Mouse (Mus musculus) adrenal gland, adult 10 weeks (tissue): ENCODE measurements around the gene Ccdc110. TPM values are rescaled to one million over a fixed set of nuclear protein-coding genes. Genes with fewer than 3 reads are reported as not detected.

Experiments
- polyA plus RNA-seq: library from polyadenylated mRNA; stranded (reverse); fragments of 350-450 nt; fragmentation: Illumina TruSeq; extraction: RNeasy Lipid Tissue Mini Kit (QIAGEN cat#74804); gene quantifications from one replicate; pipeline ENCODE4 v1.2.3, GENCODE M21; 2014; ENCODE audit warnings: low read depth, low replicate concordance

Ccdc110 gene
- polyA plus RNA-seq = not detected

DNA sequence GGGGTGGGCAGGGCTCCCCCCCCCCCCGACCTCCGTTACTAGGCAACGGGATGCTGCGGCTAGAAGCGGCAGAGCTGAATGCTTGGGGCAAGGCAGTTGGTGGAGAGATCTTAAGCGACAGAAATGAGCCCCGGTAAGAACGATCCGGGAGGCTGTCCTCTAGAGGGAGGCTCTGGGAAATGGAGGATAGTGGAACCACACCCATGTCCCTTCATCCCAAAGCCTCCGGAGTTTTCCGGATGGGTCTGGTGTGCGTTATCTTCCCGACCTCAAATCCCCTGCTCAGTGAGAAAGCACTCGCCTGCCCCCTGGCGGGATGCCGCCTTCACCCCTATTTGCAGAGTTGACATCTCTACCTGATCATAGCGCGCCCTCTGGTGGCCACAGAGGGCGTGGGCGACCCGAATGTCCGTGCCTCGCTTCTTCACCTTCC lies at the start of gene Ccdc110:
Gene Ccdc110 (plus strand): TSS at position 38 of the 433 bp plus-strand sequence.

DNA sequence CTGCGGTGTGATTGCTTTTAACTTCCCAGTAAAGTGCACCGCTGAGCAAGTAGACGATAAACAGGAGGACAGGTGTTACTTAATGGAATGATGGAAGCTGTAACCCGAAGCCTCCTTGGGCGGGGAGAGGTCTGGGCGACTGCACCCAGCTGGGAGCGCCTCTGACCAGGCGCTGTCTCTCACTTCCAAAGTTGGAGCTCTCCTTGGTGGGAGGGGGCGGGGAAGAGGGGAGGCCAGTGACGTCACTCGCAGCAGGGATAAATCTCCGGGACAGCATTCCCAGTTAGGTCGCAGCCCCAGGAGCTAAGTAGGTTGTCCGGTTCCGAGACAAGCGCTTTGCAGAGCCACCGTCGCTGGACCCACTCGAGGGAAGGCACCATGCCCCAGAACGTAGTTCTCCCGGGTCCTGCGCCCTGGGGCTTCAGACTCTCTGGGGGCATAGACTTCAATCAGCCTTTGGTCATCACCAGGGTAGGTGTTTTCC lies 49.2 kb upstream of the Ccdc110 start, which contains the start of gene Pdlim3:
Gene Pdlim3 (plus strand): TSS at position 260 of the 484 bp plus-strand sequence.

DNA sequence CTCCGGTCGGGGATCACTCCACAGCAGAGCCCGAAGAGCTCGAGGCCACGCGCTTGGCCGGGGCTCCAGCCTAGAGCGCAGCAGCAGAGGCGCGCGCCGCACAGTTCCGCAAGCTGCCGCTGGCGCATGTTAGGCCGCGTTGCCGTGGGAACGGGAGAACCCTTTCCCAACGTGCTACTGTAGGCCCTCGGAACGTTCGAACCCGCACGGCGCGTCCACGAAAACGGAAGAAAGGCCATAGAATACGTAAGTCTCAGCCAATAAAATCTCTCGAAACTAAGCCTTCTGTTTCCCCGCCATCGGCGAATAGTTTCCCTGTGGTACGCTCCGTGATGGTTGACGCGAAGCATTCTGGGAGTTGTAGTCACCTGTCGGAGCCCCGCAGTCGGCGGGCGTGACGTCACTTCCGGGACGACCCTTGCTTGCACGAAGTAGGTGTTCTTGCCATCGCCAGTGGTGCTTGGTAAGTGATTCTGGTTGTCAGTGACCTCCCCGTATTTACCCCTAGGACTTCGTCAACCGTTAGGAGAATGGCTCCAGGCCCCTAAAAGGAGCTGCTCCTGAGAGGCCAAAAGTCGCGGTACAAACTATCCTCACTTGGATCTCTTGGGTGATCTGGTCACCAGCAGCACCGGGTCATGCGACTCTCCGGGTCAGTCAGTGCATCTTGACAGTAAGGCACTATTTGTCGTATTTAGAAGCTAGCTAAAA lies 40.9 kb downstream of the Ccdc110 start, which contains the start of the genes 1700029J07Rik and Ufsp2:
Gene 1700029J07Rik (minus strand): TSS at position 127 of the 711 bp plus-strand sequence.
Gene Ufsp2 (plus strand): TSS at position 403 of the 711 bp plus-strand sequence.

Other genes with a start within 250 kb of the Ccdc110 start
- 3.6 TPM for gene Pdlim3, start 49.2 kb upstream of the Ccdc110 start, polyA plus RNA-seq
- 7.4 TPM for gene 1700029J07Rik, start 40.6 kb downstream of the Ccdc110 start, polyA plus RNA-seq
- 150 TPM for gene Ufsp2, start 40.9 kb downstream of the Ccdc110 start, polyA plus RNA-seq
- 0.99 TPM for gene Lrp2bp, start 64.7 kb downstream of the Ccdc110 start, polyA plus RNA-seq
- 0.82 TPM for gene Ankrd37, start 71.1 kb downstream of the Ccdc110 start, polyA plus RNA-seq
- 68.2 TPM for gene Cfap97, start 217.2 kb downstream of the Ccdc110 start, polyA plus RNA-seq
- 22.5 TPM for gene Snx25, start 217.5 kb downstream of the Ccdc110 start, polyA plus RNA-seq